Mouse (Mus musculus): Measurements from ENCODE around the gene Angptl4. TPM values are rescaled to one million over a fixed set of nuclear protein-coding genes. Genes with fewer than 3 reads are reported as not detected.
A peak's percentile ranks its signal among the peaks of the same experiment; 100 is the strongest.

Gene Angptl4
- polyA plus RNA-seq, 1 experiment from 2014 or later, result 51.4 TPM

DNA sequence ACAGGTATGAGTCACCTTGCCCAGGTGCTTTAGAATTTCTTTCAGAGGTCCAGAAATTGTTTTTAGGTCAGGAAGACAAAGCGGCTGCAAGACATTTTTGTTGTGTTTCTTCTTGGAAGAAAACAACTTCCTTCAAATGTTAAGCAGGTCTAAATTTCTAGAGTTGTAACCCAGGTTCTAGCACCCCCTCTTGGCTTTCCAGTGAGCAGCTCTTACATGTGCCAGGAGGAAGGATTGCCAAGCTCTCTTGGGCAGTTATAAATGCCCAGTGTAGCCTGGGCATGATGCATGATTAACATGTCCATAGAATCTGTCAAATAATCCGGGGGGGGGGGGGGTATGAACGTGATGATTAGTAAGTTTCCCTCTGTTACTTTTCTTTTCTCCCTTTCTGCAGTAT lies 16.7 kb upstream of the Angptl4 start:
- no peak overlapping the region for H3K4me3 ChIP-seq (replicated peaks; ENCODE audit: low read depth, low read length)
- no peak overlapping the region for H3K4me2 ChIP-seq (ENCODE audit: low read length)
- no peaks in the 10 kb centered on the region for H3K9me3 ChIP-seq (replicated peaks; ENCODE audit: low read length)
- TF ChIP-seq CTCF (IDR thresholded peaks at IDR 0.05; ENCODE audit: low read depth), result peak; percentile 62
- H3K9ac ChIP-seq (ENCODE audit: low read depth, low read length), result no peak overlapping the region
- no peaks in the 10 kb centered on the region for H3K36me3 ChIP-seq (ENCODE audit: insufficient read depth, low read length)
- DNase-seq (ENCODE audit: low spot score), result peak; percentile 72
- no peaks in the 10 kb centered on the region for H3K27me3 ChIP-seq (ENCODE audit: insufficient read depth, low read length)
- no peak for ATAC-seq (replicated peaks; ENCODE audit: low FRiP score, low read depth)
- no peaks in the 10 kb centered on the region for H3K4me1 ChIP-seq (replicated peaks; ENCODE audit: insufficient read depth, low read length)
- WGBS, result 50% methylated on average over 3 of the region's 3 CpGs
- H3K27ac ChIP-seq, result no peak overlapping the region

DNA sequence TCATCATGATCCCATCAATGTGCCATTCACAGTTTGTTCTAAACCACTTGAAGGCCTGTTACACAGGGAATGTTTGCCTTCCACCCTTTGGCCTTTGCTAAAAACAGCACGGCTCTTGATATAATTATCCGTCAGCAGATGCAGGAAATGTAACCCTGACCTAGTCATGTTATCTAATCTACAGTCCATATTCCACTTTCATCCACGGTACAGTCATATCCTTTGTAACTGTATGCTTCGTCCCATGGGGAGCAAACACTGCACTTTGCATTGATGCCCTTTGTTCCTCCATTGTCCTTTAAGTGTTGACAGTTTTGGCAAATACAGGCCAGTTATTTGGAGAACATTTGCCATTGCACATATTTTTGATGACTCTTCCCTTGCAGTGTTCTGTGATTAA lies 7.1 kb upstream of the Angptl4 start:
- no peaks in the 10 kb centered on the region for H3K9me3 ChIP-seq (replicated peaks; ENCODE audit: low read length)
- H3K9ac ChIP-seq (ENCODE audit: low read depth, low read length), result no peak overlapping the region
- H3K4me1 ChIP-seq (replicated peaks; ENCODE audit: insufficient read depth, low read length), result no peaks in the 10 kb centered on the region
- WGBS, result 50% methylated on average over 4 of the region's 4 CpGs
- H3K27ac ChIP-seq, result no peak overlapping the region
- no peak for TF ChIP-seq CTCF (IDR thresholded peaks at IDR 0.05; ENCODE audit: low read depth)
- H3K36me3 ChIP-seq (ENCODE audit: insufficient read depth, low read length), result no peaks in the 10 kb centered on the region
- no peak overlapping the region for H3K4me2 ChIP-seq (ENCODE audit: low read length)
- no peak for ATAC-seq (replicated peaks; ENCODE audit: low FRiP score, low read depth)
- no peaks in the 10 kb centered on the region for H3K27me3 ChIP-seq (ENCODE audit: insufficient read depth, low read length)
- H3K4me3 ChIP-seq (replicated peaks; ENCODE audit: low read depth, low read length), result no peak overlapping the region
- peak; percentile 31 for DNase-seq (ENCODE audit: low spot score)

DNA sequence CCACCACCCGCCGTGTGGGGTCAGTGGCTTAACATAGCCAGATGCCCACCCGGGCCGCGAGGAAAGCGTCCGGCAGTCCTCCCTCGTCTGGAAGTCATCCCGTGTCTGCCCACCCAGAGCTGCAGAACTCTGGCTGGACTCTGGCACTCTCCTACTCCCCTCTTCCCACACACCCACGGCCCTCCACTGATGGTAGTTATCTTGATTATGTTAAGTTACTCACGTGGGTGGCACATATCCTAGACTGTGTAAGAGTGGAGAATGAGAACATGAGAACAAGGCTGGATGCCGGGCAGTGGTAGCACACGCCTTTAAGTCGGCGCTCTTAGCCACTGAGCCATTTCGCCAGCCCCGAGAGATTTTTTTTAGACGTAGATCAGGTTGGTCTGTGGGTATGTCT lies 4.7 kb upstream of the Angptl4 start:
- DNase-seq (ENCODE audit: low spot score), result no peak
- H3K4me3 ChIP-seq (replicated peaks; ENCODE audit: low read depth, low read length), result no peak overlapping the region
- TF ChIP-seq CTCF (IDR thresholded peaks at IDR 0.05; ENCODE audit: low read depth), result no peak
- H3K4me2 ChIP-seq (ENCODE audit: low read length), result no peak overlapping the region
- ATAC-seq (replicated peaks; ENCODE audit: low FRiP score, low read depth), result no peak
- no peak overlapping the region for H3K27ac ChIP-seq
- H3K36me3 ChIP-seq (ENCODE audit: insufficient read depth, low read length), result no peaks in the 10 kb centered on the region
- H3K9ac ChIP-seq (ENCODE audit: low read depth, low read length), result no peak overlapping the region
- H3K9me3 ChIP-seq (replicated peaks; ENCODE audit: low read length), result no peaks in the 10 kb centered on the region
- peaks cover 14% of the 10 kb centered on the region for H3K4me1 ChIP-seq (replicated peaks; ENCODE audit: insufficient read depth, low read length)
- WGBS, result 90% methylated on average over 18 of the region's 18 CpGs
- no peaks in the 10 kb centered on the region for H3K27me3 ChIP-seq (ENCODE audit: insufficient read depth, low read length)

DNA sequence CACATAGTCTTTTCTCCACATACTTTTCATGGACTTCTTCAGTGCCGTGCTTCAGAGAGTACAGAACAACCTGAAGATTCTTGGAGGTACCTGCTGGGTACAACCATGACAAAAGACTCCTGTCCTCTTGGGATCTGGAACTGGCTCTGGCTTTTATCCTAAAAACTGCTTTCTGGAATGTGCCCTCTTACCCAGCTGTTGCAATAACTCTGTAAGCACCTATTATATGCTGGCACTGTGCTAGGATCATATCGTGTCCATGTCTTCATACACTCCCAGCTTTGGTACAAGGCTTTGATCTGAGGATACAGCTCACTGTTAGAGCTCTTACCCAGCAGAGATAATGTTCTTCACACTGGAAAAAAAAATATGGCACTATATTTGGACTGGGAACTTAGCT lies 3.3 kb upstream of the Angptl4 start:
- H3K4me1 ChIP-seq (replicated peaks; ENCODE audit: insufficient read depth, low read length), result peaks cover 25% of the 10 kb centered on the region
- WGBS, result 89% methylated on average over 2 of the region's 2 CpGs

DNA sequence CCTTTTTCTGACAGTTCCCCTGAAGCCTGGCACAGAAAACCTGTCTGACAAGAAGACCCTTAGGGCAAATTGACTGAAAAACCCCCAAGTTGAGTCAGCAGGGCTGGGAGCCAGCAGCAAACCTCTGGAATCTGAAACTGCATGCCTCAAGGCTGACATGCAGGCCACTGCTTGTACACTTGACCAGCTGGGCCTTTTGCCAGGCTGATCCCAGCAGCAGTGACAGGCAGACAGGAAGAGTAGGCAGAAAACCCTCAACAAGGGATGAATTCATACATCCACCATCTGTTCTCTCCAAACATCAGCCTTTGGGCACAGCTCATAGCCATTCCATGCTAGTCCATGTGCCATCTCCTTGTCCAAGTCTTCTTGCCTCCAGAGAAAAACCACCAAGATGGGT lies 1.8 kb upstream of the Angptl4 start:
- Histone ChIP-seq H3K36me3 (ENCODE audit: insufficient read depth, low read length) (no peaks in the 10 kb centered on the region), H3K4me3 (replicated peaks; ENCODE audit: low read depth, low read length) (no peak overlapping the region), H3K9ac (ENCODE audit: low read depth, low read length) (no peak overlapping the region), H3K27ac (peak overlapping the region; percentile 82), H3K27me3 (ENCODE audit: insufficient read depth, low read length) (no peaks in the 10 kb centered on the region), H3K4me2 (ENCODE audit: low read length) (no peak overlapping the region), H3K4me1 (replicated peaks; ENCODE audit: insufficient read depth, low read length) (peaks cover 40% of the 10 kb centered on the region), H3K9me3 (replicated peaks; ENCODE audit: low read length) (no peaks in the 10 kb centered on the region)
- DNase-seq (ENCODE audit: low spot score) (peak; percentile 57), ATAC-seq (replicated peaks; ENCODE audit: low FRiP score, low read depth) (no peak)
- no peak for TF ChIP-seq CTCF (IDR thresholded peaks at IDR 0.05; ENCODE audit: low read depth)

More for the DNA sequence above, 3.3 kb upstream of the Angptl4 start:
- Histone ChIP-seq H3K4me2 (ENCODE audit: low read length) (no peak overlapping the region), H3K36me3 (ENCODE audit: insufficient read depth, low read length) (no peaks in the 10 kb centered on the region), H3K27me3 (ENCODE audit: insufficient read depth, low read length) (no peaks in the 10 kb centered on the region), H3K4me3 (replicated peaks; ENCODE audit: low read depth, low read length) (no peak overlapping the region), H3K9me3 (replicated peaks; ENCODE audit: low read length) (no peaks in the 10 kb centered on the region), H3K27ac (no peak overlapping the region), H3K9ac (ENCODE audit: low read depth, low read length) (no peak overlapping the region)
- ATAC-seq (replicated peaks; ENCODE audit: low FRiP score, low read depth), result no peak
- no peak for TF ChIP-seq CTCF (IDR thresholded peaks at IDR 0.05; ENCODE audit: low read depth)
- no peak for DNase-seq (ENCODE audit: low spot score)

DNA sequence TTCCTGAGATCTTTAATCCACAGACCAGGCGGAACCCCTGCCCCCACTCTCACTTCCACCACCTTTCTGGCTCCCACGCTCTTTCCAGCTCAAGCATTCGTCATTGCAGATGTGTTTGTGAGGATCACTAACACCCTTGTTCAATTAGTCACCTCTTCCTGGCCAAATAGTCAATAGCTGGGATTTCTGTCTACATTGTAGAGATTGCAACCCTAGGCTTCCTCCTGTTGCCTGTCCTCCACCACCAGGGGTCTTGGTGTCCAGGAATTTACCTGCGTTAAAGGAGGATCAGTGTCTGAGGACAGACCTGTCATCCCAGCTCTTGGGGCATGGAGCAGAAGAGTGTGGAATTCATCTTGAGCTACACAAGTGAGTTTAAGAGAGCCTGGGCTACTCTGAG lies 437 bp upstream of the Angptl4 start:
- TF ChIP-seq CTCF (IDR thresholded peaks at IDR 0.05; ENCODE audit: low read depth), result peak; percentile 37; the same call in 1 of the 2 replicates
- Histone ChIP-seq H3K9me3 (replicated peaks; ENCODE audit: low read length) (no peaks in the 10 kb centered on the region), H3K27me3 (ENCODE audit: insufficient read depth, low read length) (no peaks in the 10 kb centered on the region), H3K9ac (ENCODE audit: low read depth, low read length) (peak overlapping the region; percentile 65), H3K4me3 (replicated peaks; ENCODE audit: low read depth, low read length) (peak overlapping the region; percentile 39; the same call in 1 of the 2 replicates), H3K27ac (peak overlapping the region; percentile 82; the same call in 1 of the 2 replicates), H3K4me1 (replicated peaks; ENCODE audit: insufficient read depth, low read length) (peaks cover 42% of the 10 kb centered on the region), H3K4me2 (ENCODE audit: low read length) (peak overlapping the region; percentile 81), H3K36me3 (ENCODE audit: insufficient read depth, low read length) (peaks cover 1% of the 10 kb centered on the region; the same call in 1 of the 2 replicates)
- 36% methylated on average over 4 of the region's 4 CpGs for WGBS
- no peak for ATAC-seq (replicated peaks; ENCODE audit: low FRiP score, low read depth)
- no peak for DNase-seq (ENCODE audit: low spot score)

DNA sequence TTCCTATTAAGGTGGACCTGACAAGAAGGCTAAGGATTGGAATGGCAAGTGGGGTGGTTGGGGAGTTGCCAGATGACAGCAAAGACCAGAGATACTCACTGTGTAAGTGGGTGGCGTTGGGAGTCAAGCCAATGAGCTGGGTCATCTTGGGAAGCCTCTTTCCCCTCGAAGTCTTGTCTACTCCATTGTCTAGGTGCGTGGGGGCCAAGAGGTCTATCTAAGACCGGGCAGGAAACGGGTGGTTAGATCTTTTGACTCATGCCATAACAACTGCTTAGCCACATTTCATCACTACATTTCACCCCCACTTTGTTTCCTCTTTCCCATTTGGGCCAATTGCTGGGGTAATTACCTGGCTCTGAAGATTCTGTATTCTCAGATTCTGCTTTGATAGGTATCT lies 1.2 kb downstream of the Angptl4 start:
- no peak for TF ChIP-seq CTCF (IDR thresholded peaks at IDR 0.05; ENCODE audit: low read depth)
- WGBS, result 80% methylated on average over 5 of the region's 5 CpGs
- Histone ChIP-seq H3K4me3 (replicated peaks; ENCODE audit: low read depth, low read length) (peak overlapping the region; percentile 39), H3K36me3 (ENCODE audit: insufficient read depth, low read length) (peaks cover 3% of the 10 kb centered on the region; the same call in 1 of the 2 replicates), H3K27ac (peak overlapping the region; percentile 82; the same call in 1 of the 2 replicates), H3K4me2 (ENCODE audit: low read length) (peak overlapping the region; percentile 81), H3K9ac (ENCODE audit: low read depth, low read length) (peak overlapping the region; percentile 65), H3K9me3 (replicated peaks; ENCODE audit: low read length) (no peaks in the 10 kb centered on the region), H3K27me3 (ENCODE audit: insufficient read depth, low read length) (no peaks in the 10 kb centered on the region), H3K4me1 (replicated peaks; ENCODE audit: insufficient read depth, low read length) (peaks cover 42% of the 10 kb centered on the region)
- DNase-seq (ENCODE audit: low spot score), result no peak
- ATAC-seq (replicated peaks; ENCODE audit: low FRiP score, low read depth), result no peak

All from kidney, postnatal 0 days (tissue).